Mouse (Mus musculus) ovary, postnatal 14 days (tissue): ENCODE results near the gene Bok.

Experiments
- DNase-seq: peaks from one replicate; pipeline ENCODE4 v3.0.0; 2022; ENCODE audit warnings: low spot score

The Bok gene

GRCm38 (mm10) chr1:93691106-93691505 is 5.6 kb downstream of the Bok start:
- no peak for DNase-seq

GRCm38 (mm10) chr1:93691786-93692357 is 6.4 kb downstream of the Bok start:
- DNase-seq: no peak

GRCm38 (mm10) chr1:93692773-93693172 is 7.3 kb downstream of the Bok start:
- no peak for DNase-seq

GRCm38 (mm10) chr1:93693502-93693901 is 8.0 kb downstream of the Bok start:
- DNase-seq: no peak

- no peak for DNase-seq
Measured at GRCm38 (mm10) chr1:93693943-93694342, 8.5 kb downstream of the Bok start.

GRCm38 (mm10) chr1:93694966-93695365 is 9.5 kb downstream of the Bok start:
- DNase-seq: peak; percentile 39

- no peak for DNase-seq
Measured at GRCm38 (mm10) chr1:93697317-93697716, 11.9 kb downstream of the Bok start.

- DNase-seq: no peak
Measured at GRCm38 (mm10) chr1:93699159-93699558, 13.7 kb downstream of the Bok start.

- DNase-seq: no peak
Measured at GRCm38 (mm10) chr1:93702106-93702505, 16.6 kb downstream of the Bok start.

GRCm38 (mm10) chr1:93703472-93704048 is 18.1 kb downstream of the Bok start:
- DNase-seq: no peak

- DNase-seq: no peak
Measured at GRCm38 (mm10) chr1:93704341-93704740, 18.9 kb downstream of the Bok start.

GRCm38 (mm10) chr1:93705389-93705788 is 19.9 kb downstream of the Bok start:
- DNase-seq: no peak

- no peak for DNase-seq
Measured at GRCm38 (mm10) chr1:93716166-93716565, 30.7 kb downstream of the Bok start.

- DNase-seq: no peak
Measured at GRCm38 (mm10) chr1:93721557-93721956, 36.1 kb downstream of the Bok start.

- DNase-seq: no peak
Measured at GRCm38 (mm10) chr1:93724623-93725022, 39.2 kb downstream of the Bok start.

GRCm38 (mm10) chr1:93725665-93726064 is 40.2 kb downstream of the Bok start:
- no peak for DNase-seq

- DNase-seq: no peak
Measured at GRCm38 (mm10) chr1:93726116-93726515, 40.7 kb downstream of the Bok start.

- DNase-seq: peak; percentile 46
Measured at GRCm38 (mm10) chr1:93726974-93727373, 41.5 kb downstream of the Bok start.

GRCm38 (mm10) chr1:93731103-93731502 is 45.6 kb downstream of the Bok start:
- no peak for DNase-seq

GRCm38 (mm10) chr1:93731880-93732281 is 46.4 kb downstream of the Bok start:
- no peak for DNase-seq

- DNase-seq: no peak
Measured at GRCm38 (mm10) chr1:93735859-93736258, 50.4 kb downstream of the Bok start.

GRCm38 (mm10) chr1:93737711-93738110 is 52.3 kb downstream of the Bok start:
- no peak for DNase-seq

GRCm38 (mm10) chr1:93740671-93741070 is 55.2 kb downstream of the Bok start:
- DNase-seq: no peak

GRCm38 (mm10) chr1:93741987-93742386 is 56.5 kb downstream of the Bok start:
- DNase-seq: no peak
